Mouse (Mus musculus) right cerebral cortex, postnatal 4 days (tissue): ENCODE results near the gene Suox.
"Not testable (repeated sequence)": the region's sequence is repeated elsewhere in the genome, so short reads cannot be mapped to it uniquely, and the experiment has no call there.

Experiments
- DNase-seq: peaks from one replicate; pipeline ENCODE4 v3.0.0-alpha.2; 2022

Gene Suox

GRCm38 (mm10) chr10:128663441-128664220 lies 10.2 kb downstream of the Suox start:
- no peak for DNase-seq

GRCm38 (mm10) chr10:128662465-128662864 lies 11.4 kb downstream of the Suox start:
- DNase-seq: no peak

- no peak for DNase-seq
Measured at GRCm38 (mm10) chr10:128659490-128659889, 14.4 kb downstream of the Suox start.

DNA sequence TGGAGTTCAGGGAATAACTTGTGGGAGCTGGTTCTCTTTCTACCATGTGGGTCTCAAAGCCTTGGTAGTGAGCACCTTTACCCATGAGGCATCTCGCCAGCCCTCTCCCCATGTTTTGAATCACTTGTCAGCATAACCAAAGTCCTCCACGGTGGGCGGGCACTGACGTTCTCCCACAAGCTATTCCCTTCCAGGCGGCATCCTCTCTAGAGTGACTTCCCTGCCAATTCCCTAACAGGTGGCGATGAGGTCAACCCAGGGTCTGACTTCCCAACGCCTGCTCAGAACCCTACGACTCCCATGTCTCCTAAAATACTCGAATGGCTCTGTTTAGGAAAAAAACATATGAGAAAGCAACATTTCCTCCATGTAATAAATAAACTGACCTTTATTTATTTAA lies 16.0 kb downstream of the Suox start:
- no peak for DNase-seq

DNA sequence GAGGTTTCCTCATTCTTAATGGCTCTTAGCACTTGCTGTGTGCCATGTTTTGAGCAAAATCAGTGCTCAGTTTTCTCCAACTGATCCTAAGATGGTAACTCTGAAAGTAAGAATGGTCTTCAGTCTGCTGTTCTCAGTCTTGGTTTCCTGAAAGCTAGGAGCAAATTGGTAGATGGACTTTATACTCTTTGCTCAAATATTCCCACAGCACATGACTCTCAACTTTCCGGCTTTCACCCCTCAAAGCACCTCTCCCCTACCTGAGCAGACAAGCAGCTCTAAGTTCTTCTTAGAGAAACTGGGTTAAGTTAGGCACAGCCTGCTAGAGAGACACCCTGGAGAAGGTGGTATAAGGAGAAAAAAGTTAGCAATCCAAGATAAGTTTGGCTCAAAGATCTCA lies 17.1 kb downstream of the Suox start:
- no peak for DNase-seq

DNA sequence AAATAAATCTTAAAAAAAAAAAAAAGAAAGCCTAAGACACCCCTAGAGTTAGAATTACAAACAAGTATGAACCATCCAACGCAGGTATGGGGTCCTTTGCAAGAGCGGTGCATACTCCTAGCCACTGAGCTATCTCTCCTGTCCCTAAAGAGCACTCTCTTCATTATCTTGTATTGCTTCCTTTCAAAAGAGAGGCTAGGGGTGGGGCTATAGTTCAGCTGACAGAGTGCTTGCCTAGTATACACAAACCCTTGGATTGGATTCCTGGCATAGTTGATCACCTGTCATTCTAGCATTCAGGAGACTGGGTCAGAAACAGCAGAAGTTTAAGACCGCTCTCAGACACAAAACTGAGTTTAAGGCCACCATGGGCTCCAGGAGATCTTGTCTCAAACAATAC lies 18.6 kb downstream of the Suox start:
- DNase-seq: no peak

GRCm38 (mm10) chr10:128653866-128654265 lies 20.0 kb downstream of the Suox start:
- DNase-seq: no peak

GRCm38 (mm10) chr10:128646139-128647089 lies 27.5 kb downstream of the Suox start:
- peak; percentile 75 for DNase-seq

GRCm38 (mm10) chr10:128645111-128646011 lies 28.5 kb downstream of the Suox start, which contains the start of gene Ikzf4:
TSS of gene Ikzf4 (minus strand) at chr10:128645991.
- peak; percentile 64 for DNase-seq

DNA sequence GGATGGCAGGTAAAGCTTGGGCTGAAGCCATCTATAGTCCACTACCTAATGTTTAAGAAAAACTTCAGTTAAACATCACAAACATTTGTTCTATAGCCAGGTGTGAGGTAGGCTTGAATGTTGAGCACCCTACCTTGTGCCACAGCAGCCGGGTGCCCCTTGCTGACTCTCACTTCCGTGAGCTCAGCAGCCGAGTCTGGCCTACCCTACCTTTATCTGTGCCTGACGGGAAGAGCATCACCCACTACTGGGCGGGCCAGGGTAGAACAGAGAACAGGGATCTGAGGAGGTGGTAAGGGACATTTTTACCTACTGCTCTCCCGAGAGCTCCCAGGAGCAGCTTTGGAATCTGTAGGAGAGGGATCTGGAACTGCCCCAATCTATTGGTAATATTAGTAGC lies 31.1 kb downstream of the Suox start:
- DNase-seq: no peak

DNA sequence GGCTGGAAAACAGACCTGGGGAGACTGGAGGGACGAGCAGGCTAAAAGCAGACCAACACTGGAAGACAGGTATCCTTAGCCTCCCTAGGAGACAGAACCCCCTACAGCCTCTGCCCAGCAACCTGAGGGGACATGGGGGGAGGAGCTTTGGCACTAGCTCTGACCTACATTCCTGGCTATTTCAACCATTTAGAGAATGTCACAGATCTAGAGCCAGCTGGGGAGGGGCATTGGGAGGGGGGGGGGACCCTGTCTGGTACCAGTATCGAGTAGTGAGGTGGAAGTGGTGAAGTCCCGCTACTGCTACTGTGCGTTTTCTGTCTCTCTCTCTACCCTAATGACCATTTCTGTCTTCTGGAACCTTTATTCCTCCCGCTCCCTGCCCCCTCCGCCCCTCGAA lies 32.0 kb downstream of the Suox start:
- DNase-seq: no peak

DNA sequence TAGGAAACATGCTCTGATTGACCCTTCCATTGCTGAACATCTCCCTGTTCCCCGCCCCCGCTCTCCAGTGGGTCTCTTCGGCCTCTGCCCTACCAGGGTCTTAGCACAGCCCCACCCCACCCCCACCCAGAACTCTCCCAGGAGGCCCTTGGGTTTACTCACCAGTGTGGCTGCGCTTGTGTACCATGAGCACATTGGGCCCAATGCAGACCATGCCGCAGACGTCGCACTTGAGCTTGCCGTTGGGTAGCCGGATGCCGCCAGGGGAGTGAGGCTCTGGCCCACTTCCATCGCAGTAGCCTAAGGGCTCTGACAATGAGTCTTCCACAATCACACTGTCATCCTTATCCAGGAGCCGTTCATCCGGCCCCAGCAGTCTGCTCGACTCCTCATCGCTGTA lies 33.0 kb downstream of the Suox start:
- no peak for DNase-seq

- no peak for DNase-seq
Measured at GRCm38 (mm10) chr10:128639999-128640398, 33.9 kb downstream of the Suox start.

DNA sequence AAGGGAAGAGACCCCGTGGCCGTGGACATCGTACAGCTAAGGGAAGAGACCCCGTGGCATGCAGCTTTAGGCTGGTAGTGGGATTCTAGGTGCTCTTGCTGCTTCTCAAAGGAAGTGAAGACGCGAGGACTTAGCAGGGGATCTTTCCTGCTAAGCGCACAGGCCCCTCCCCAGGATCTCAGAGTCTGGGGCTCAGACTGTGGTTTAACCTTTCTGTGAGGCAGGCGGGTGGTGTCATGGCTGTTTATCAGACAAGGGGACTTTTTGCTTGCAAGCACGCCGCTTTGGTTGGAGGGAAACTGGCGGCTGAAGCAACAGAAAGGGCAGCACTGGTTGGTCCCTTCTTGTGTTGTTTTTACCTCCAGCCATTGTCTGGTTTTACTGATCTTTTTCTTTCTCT lies 36.9 kb downstream of the Suox start:
- DNase-seq: no peak

- DNase-seq: no peak
Measured at GRCm38 (mm10) chr10:128636561-128636960, 37.3 kb downstream of the Suox start.

DNA sequence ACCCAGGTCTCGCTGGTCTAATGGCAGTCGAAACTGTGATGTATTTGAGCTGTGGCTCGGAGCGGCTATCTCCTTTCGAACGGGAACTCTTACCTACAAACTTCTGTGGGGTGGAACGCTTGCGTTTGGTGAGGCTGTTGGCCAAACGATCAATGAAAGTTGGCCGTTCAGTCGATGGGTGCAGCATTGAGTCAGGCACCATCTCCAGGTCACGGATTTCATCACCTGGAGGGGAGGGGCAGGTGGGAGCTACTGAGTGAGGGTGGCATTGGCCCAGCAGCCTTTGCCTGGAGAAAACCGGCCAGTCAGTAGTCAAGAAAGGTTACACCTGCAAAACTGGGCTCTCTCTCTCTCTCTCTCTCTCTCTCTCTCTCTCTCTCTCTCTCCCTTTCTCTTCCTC lies 38.2 kb downstream of the Suox start:
- no peak for DNase-seq

- DNase-seq: no peak
Measured at GRCm38 (mm10) chr10:128631571-128631970, 42.3 kb downstream of the Suox start.

GRCm38 (mm10) chr10:128630306-128630705 lies 43.6 kb downstream of the Suox start:
- DNase-seq: not testable (repeated sequence)

- DNase-seq: no peak
Measured at GRCm38 (mm10) chr10:128629746-128630145, 44.1 kb downstream of the Suox start.

GRCm38 (mm10) chr10:128627398-128628317 lies 46.2 kb downstream of the Suox start:
- DNase-seq: no peak
